Mouse (Mus musculus) lung, adult 2 months (tissue): ENCODE measurements around the gene Tmem176a.

Experiments
- CTCF ChIP-seq: fragments of 200-500 bp; IDR thresholded peaks from 2 replicates; pipeline ENCODE4 v1.5.1; 2011; ENCODE audit warnings: mild to moderate bottlenecking, low read length, control low read depth; ENCODE audit not compliant: insufficient read depth
- POLR2A ChIP-seq: fragments of 200-500 bp; IDR thresholded peaks from 2 replicates; pipeline ENCODE4 v1.6.1; 2011; ENCODE audit warnings: low read depth, mild to moderate bottlenecking, control low read depth, low read length, borderline replicate concordance; ENCODE audit errors: extremely low read depth

DNA sequence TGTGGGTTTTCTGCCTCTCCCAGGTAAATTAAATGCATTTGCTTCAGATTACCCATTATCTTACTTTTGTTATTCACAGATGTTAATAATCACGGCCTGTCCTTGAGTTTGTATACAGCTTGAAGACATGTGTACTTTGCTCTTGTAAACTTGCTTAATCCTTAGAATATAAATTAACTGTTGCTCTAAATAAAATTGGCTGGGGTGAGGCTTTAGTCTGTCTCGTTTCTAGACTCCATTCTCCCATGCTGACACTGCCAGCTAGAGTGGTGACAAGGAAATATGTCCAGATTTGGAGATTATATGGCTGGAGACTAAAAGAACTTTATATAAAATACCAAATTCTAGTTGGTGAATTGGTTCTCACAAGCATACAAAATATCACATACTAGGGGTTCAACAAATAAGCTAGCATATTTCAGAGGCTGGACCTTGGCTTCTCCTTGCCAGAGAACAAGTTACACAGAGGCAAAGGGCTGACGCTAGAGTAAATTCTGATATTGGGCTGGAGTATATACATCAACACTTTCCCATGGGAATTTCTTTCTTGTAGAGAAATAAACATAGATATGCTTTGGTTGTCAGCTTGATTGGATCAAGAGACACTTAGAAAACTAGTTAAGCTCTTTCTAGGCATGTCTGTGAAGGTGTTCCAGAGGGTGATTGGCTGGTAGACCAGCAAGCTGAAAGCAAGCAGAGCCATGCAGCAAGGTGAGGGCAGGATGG, 31.1 kb upstream of the Tmem176a start:
- TF ChIP-seq CTCF: no peak
- no peak for TF ChIP-seq POLR2A
